In genomic region chr17:57070272-57070671, GRCm38 (mm10) we compare ENCODE assay signal across 12 mouse cellular contexts. TPM values are rescaled to one million over a fixed set of nuclear protein-coding genes. Genes with fewer than 3 reads are reported as not detected.
A peak's percentile ranks its signal among the peaks of the same experiment; 100 is the strongest.
DNase-seq lines count a peak whose midpoint lies in the region; ATAC-seq and TF ChIP-seq lines count a peak whose summit lies in the region.
"Had no signal": no experiment of that assay in that cellular context is flagged by ENCODE, and none has a peak within 500 bp of the region (broad histone marks: within the 10 kb centered on the region; RNA-seq: fewer than 3 reads in every experiment).

No protein-coding gene starts in this region.

- peak overlapping the region; percentile 51 for H3K4me2 ChIP-seq in lung, embryonic 14.5 days
- 0 out of 2 replicates have a peak overlapping the region, but pooled peaks have one; percentile 8 for H3K4me2 ChIP-seq in forebrain, postnatal 0 days (ENCODE audit: low read depth)
- peak overlapping the region; percentile 42 for H3K4me2 ChIP-seq in midbrain, embryonic 12.5 days (replicated peaks)
- H3K4me2 ChIP-seq in stomach, postnatal 0 days (replicated peaks; ENCODE audit: low read depth): 0 out of 2 replicates have a peak overlapping the region, but pooled peaks have one; percentile 2

- peak; percentile 44; the same call in 1 of the 2 replicates for ATAC-seq in lung, embryonic 14.5 days (ENCODE audit: insufficient read depth)
- 0 out of 2 replicates have a peak, but pooled peaks have one; percentile 10 for ATAC-seq in forebrain, postnatal 0 days
- ATAC-seq in midbrain, embryonic 12.5 days (ENCODE audit: low FRiP score, low read depth): peak; percentile 17; the same call in 1 of the 2 replicates
- peak; percentile 14; the same call in 1 of the 2 replicates for ATAC-seq in stomach, postnatal 0 days (ENCODE audit: low FRiP score, low TSS enrichment)
- ATAC-seq in megakaryocyte, adult 5-6 weeks (ENCODE audit: poor library complexity, severe bottlenecking): no peak
- ATAC-seq: CD4-positive, CD25-positive, alpha-beta regulatory T cell, adult 4 months had no signal

- no peak for TF ChIP-seq EP300 in stomach, postnatal 0 days (optimal IDR thresholded peaks at IDR 0.05)

- H3K27ac ChIP-seq in lung, embryonic 14.5 days (ENCODE audit: low read depth): peak overlapping the region; percentile 37; the same call in 1 of the 2 replicates
- H3K27ac ChIP-seq in forebrain, postnatal 0 days (ENCODE audit: low read depth, low read length): no peak overlapping the region
- H3K27ac ChIP-seq in midbrain, embryonic 12.5 days (replicated peaks): no peak overlapping the region
- no peak overlapping the region for H3K27ac ChIP-seq in stomach, postnatal 0 days (replicated peaks)
- H3K27ac ChIP-seq: left cerebral cortex, adult 2 months had no signal

- no peaks in the 10 kb centered on the region for H3K4me1 ChIP-seq in lung, embryonic 14.5 days (ENCODE audit: insufficient read depth)
- no peaks in the 10 kb centered on the region for H3K4me1 ChIP-seq in forebrain, postnatal 0 days (ENCODE audit: insufficient read depth)
- H3K4me1 ChIP-seq in midbrain, embryonic 12.5 days: peaks cover 7% of the 10 kb centered on the region; the same call in 1 of the 2 replicates
- H3K4me1 ChIP-seq in stomach, postnatal 0 days (replicated peaks; ENCODE audit: control insufficient read depth, insufficient read depth): no peaks in the 10 kb centered on the region

- 13% methylated on average over 9 of the region's 9 CpGs for WGBS in lung, embryonic 14.5 days
- WGBS in forebrain, postnatal 0 days: 13% methylated on average over 9 of the region's 9 CpGs
- WGBS in midbrain, embryonic 12.5 days: 11% methylated on average over 9 of the region's 9 CpGs
- WGBS in stomach, postnatal 0 days: 17% methylated on average over 9 of the region's 9 CpGs

- H3K36me3 ChIP-seq in lung, embryonic 14.5 days (ENCODE audit: insufficient read depth): 0 out of 2 replicates have a peak, but pooled peaks cover 2% of the 10 kb centered on the region
- H3K36me3 ChIP-seq in forebrain, postnatal 0 days (ENCODE audit: insufficient read depth): no peaks in the 10 kb centered on the region
- H3K36me3 ChIP-seq in midbrain, embryonic 12.5 days: no peaks in the 10 kb centered on the region
- H3K36me3 ChIP-seq in stomach, postnatal 0 days (ENCODE audit: control insufficient read depth, insufficient read depth, low read length): no peaks in the 10 kb centered on the region

- H3K9ac ChIP-seq in lung, embryonic 14.5 days: 0 out of 2 replicates have a peak overlapping the region, but pooled peaks have one; percentile 26
- H3K9ac ChIP-seq in forebrain, postnatal 0 days: 0 out of 2 replicates have a peak overlapping the region, but pooled peaks have one; percentile 19
- no peak overlapping the region for H3K9ac ChIP-seq in midbrain, embryonic 12.5 days (replicated peaks)
- no peak overlapping the region for H3K9ac ChIP-seq in stomach, postnatal 0 days (ENCODE audit: low read length)

- DNase-seq in lung, embryonic 14.5 days: no peak
- DNase-seq in lung, adult 18-20 months: no peak
- no peak for DNase-seq in forebrain, postnatal 0 days
- DNase-seq in stomach, postnatal 0 days (ENCODE audit: low spot score): no peak
- no peak for DNase-seq in heart, postnatal 14 days
- no peak for DNase-seq in right cerebral cortex, adult 2 months (ENCODE audit: low spot score in 2 of 2)

- no peaks in the 10 kb centered on the region for H3K9me3 ChIP-seq in lung, embryonic 14.5 days (ENCODE audit: low read depth, low read length)
- H3K9me3 ChIP-seq in forebrain, postnatal 0 days (ENCODE audit: low read length): no peaks in the 10 kb centered on the region
- no peaks in the 10 kb centered on the region for H3K9me3 ChIP-seq in midbrain, embryonic 12.5 days
- H3K9me3 ChIP-seq in stomach, postnatal 0 days (ENCODE audit: control insufficient read depth, low read length): no peaks in the 10 kb centered on the region

- no peak for TF ChIP-seq CTCF in lung, embryonic 14.5 days (IDR thresholded peaks at IDR 0.05; ENCODE audit: low read depth)
- TF ChIP-seq CTCF in forebrain, postnatal 0 days (IDR thresholded peaks at IDR 0.05; ENCODE audit: low read depth): no peak
- TF ChIP-seq CTCF in stomach, postnatal 0 days (IDR thresholded peaks at IDR 0.05; ENCODE audit: low read depth): no peak

- intact Hi-C loops in heart, postnatal 14 days (cut with DNase I): no loop called here

- H3K27me3 ChIP-seq in lung, embryonic 14.5 days (ENCODE audit: insufficient read depth, low read length): no peaks in the 10 kb centered on the region
- H3K27me3 ChIP-seq in forebrain, postnatal 0 days (ENCODE audit: insufficient read depth, low read length): no peaks in the 10 kb centered on the region
- peaks cover 3% of the 10 kb centered on the region for H3K27me3 ChIP-seq in midbrain, embryonic 12.5 days
- H3K27me3 ChIP-seq in stomach, postnatal 0 days (ENCODE audit: control insufficient read depth, insufficient read depth, low read length): no peaks in the 10 kb centered on the region

- peak overlapping the region; percentile 21; the same call in 1 of the 2 replicates for H3K4me3 ChIP-seq in lung, embryonic 14.5 days (ENCODE audit: low read depth, low read length)
- no peak overlapping the region for H3K4me3 ChIP-seq in forebrain, postnatal 0 days (ENCODE audit: low read depth, low read length)
- H3K4me3 ChIP-seq in midbrain, embryonic 12.5 days: peak overlapping the region; percentile 20
- H3K4me3 ChIP-seq in stomach, postnatal 0 days (ENCODE audit: low read depth, low read length): no peak overlapping the region
- H3K4me3 ChIP-seq: left cerebral cortex, adult 2 months had no signal

RNA-seq across cellular contexts. Expression of gene Dennd1c, which starts 8.0 kb away (rescaled TPM):
- polyA plus RNA-seq in lung, embryonic 14.5 days (2014; fragmentation: Nextera tagmentation; extraction: Ambion mirVana): 3.4 and 4.6 TPM in 2 replicates
- 0.92 and 1.00 TPM in 2 replicates for total RNA-seq in forebrain, postnatal 0 days (2014; rRNA removed)
- polyA plus RNA-seq in forebrain, postnatal 0 days (2015; fragmentation: Nextera tagmentation; extraction: Ambion mirVana): 1.4 and 1.9 TPM in 2 replicates
- 2.4 and 3.3 TPM in 2 replicates for polyA plus RNA-seq in midbrain, embryonic 12.5 days (2016; fragmentation: Nextera tagmentation; extraction: Ambion mirVana)
- 2.4 and 2.8 TPM in 2 replicates for polyA plus RNA-seq in stomach, postnatal 0 days (2015; fragmentation: Nextera tagmentation; extraction: Ambion mirVana)
- total RNA-seq in megakaryocyte, adult 5-6 weeks (2015): 69.7 and 73.9 TPM in 2 replicates
- 21.2 and 35.8 TPM in 2 replicates for total RNA-seq in megakaryocyte, adult 5-6 weeks (2017)
- total RNA-seq in heart, postnatal 14 days (2021): 1 to 10 TPM; 2.0 TPM

RNA-seq across cellular contexts. Expression of gene Slc25a23, which starts 10.6 kb away (rescaled TPM):
- polyA plus RNA-seq in lung, embryonic 14.5 days (2014; fragmentation: Nextera tagmentation; extraction: Ambion mirVana): 8.4 and 10.3 TPM in 2 replicates
- 75.7 and 101 TPM in 2 replicates for total RNA-seq in forebrain, postnatal 0 days (2014; rRNA removed)
- polyA plus RNA-seq in forebrain, postnatal 0 days (2015; fragmentation: Nextera tagmentation; extraction: Ambion mirVana): 38.8 and 43.2 TPM in 2 replicates
- 19.0 and 22.3 TPM in 2 replicates for polyA plus RNA-seq in midbrain, embryonic 12.5 days (2016; fragmentation: Nextera tagmentation; extraction: Ambion mirVana)
- 3.1 and 4.2 TPM in 2 replicates for polyA plus RNA-seq in stomach, postnatal 0 days (2015; fragmentation: Nextera tagmentation; extraction: Ambion mirVana)
- 4.1 and 5.8 TPM in 2 replicates for total RNA-seq in megakaryocyte, adult 5-6 weeks (2015)
- total RNA-seq in megakaryocyte, adult 5-6 weeks (2017): 0.49 and 0.77 TPM in 2 replicates
- 10 to 100 TPM; 69.3 to 73.8 TPM for total RNA-seq in heart, postnatal 14 days (2021)

RNA-seq across cellular contexts. Expression of gene Crb3, which starts 11.4 kb away (rescaled TPM):
- 38.6 and 41.3 TPM in 2 replicates for polyA plus RNA-seq in lung, embryonic 14.5 days (2014; fragmentation: Nextera tagmentation; extraction: Ambion mirVana)
- total RNA-seq in forebrain, postnatal 0 days (2014; rRNA removed): 2.0 and 4.0 TPM in 2 replicates
- polyA plus RNA-seq in forebrain, postnatal 0 days (2015; fragmentation: Nextera tagmentation; extraction: Ambion mirVana): 2.4 and 3.5 TPM in 2 replicates
- 0.31 and 1.5 TPM in 2 replicates for polyA plus RNA-seq in midbrain, embryonic 12.5 days (2016; fragmentation: Nextera tagmentation; extraction: Ambion mirVana)
- 74.9 and 82.7 TPM in 2 replicates for polyA plus RNA-seq in stomach, postnatal 0 days (2015; fragmentation: Nextera tagmentation; extraction: Ambion mirVana)
- 0.51 TPM in 1 of 2 replicates, not detected in the other for total RNA-seq in megakaryocyte, adult 5-6 weeks (2015)
- not detected in 2 replicates for total RNA-seq in megakaryocyte, adult 5-6 weeks (2017)
- under 1 TPM; 0.22 to 0.29 TPM for total RNA-seq in heart, postnatal 14 days (2021)

RNA-seq across cellular contexts. Expression of gene Tubb4a, which starts 17.3 kb away (rescaled TPM):
- 20.3 and 22.9 TPM in 2 replicates for polyA plus RNA-seq in lung, embryonic 14.5 days (2014; fragmentation: Nextera tagmentation; extraction: Ambion mirVana)
- total RNA-seq in forebrain, postnatal 0 days (2014; rRNA removed): 131 and 157 TPM in 2 replicates
- polyA plus RNA-seq in forebrain, postnatal 0 days (2015; fragmentation: Nextera tagmentation; extraction: Ambion mirVana): 453 and 500 TPM in 2 replicates
- 189 and 205 TPM in 2 replicates for polyA plus RNA-seq in midbrain, embryonic 12.5 days (2016; fragmentation: Nextera tagmentation; extraction: Ambion mirVana)
- 9.5 and 11.5 TPM in 2 replicates for polyA plus RNA-seq in stomach, postnatal 0 days (2015; fragmentation: Nextera tagmentation; extraction: Ambion mirVana)
- 0.13 TPM in 1 of 2 replicates, not detected in the other for total RNA-seq in megakaryocyte, adult 5-6 weeks (2015)
- total RNA-seq in megakaryocyte, adult 5-6 weeks (2017): 0.11 and 0.41 TPM in 2 replicates
- 1 to 10 TPM; 3.3 to 3.9 TPM for total RNA-seq in heart, postnatal 14 days (2021)
- total RNA-seq: common myeloid progenitor, adult 5-6 weeks had no signal

RNA-seq across cellular contexts. Expression of gene Slc25a41, which starts 28.8 kb away (rescaled TPM):
- polyA plus RNA-seq in lung, embryonic 14.5 days (2014; fragmentation: Nextera tagmentation; extraction: Ambion mirVana): 0.15 and 0.16 TPM in 2 replicates
- total RNA-seq in forebrain, postnatal 0 days (2014; rRNA removed): not detected in 2 replicates
- not detected in 2 replicates for polyA plus RNA-seq in forebrain, postnatal 0 days (2015; fragmentation: Nextera tagmentation; extraction: Ambion mirVana)
- polyA plus RNA-seq in midbrain, embryonic 12.5 days (2016; fragmentation: Nextera tagmentation; extraction: Ambion mirVana): 0.19 TPM in 1 of 2 replicates, not detected in the other
- not detected in 2 replicates for polyA plus RNA-seq in stomach, postnatal 0 days (2015; fragmentation: Nextera tagmentation; extraction: Ambion mirVana)
- not detected in 2 replicates for total RNA-seq in megakaryocyte, adult 5-6 weeks (2015)
- total RNA-seq in megakaryocyte, adult 5-6 weeks (2017): not detected in 2 replicates
- not detected for total RNA-seq in heart, postnatal 14 days (2021)
- total RNA-seq: common myeloid progenitor, adult 5-6 weeks; left cerebral cortex, adult 2 months had no signal
- polyA plus RNA-seq: CD4-positive, CD25-positive, alpha-beta regulatory T cell, adult 4 months; liver, embryonic 16.5 days had no signal

Comparison
In these comparisons a context has a peak if more than half of its experiments do, and no peak if none do; other contexts are left out.
1. H3K4me3 ChIP-seq: peak in lung, embryonic 14.5 days (single experiment) and midbrain, embryonic 12.5 days (single experiment); none in forebrain, postnatal 0 days (single experiment) and stomach, postnatal 0 days (single experiment).
2. H3K9ac ChIP-seq: peak in lung, embryonic 14.5 days (single experiment) and forebrain, postnatal 0 days (single experiment); none in midbrain, embryonic 12.5 days (single experiment) and stomach, postnatal 0 days (single experiment).
3. Peak in every context shown above with its lines, with median percentiles within 50 percentile points of each other: H3K4me2 ChIP-seq.